Mouse (Mus musculus) left cerebral cortex, adult 18-20 months (tissue): Measurements from ENCODE around the gene Rbp7. TPM values are rescaled to one million over a fixed set of nuclear protein-coding genes. Genes with fewer than 3 reads are reported as not detected.
"Not testable (repeated sequence)": the region's sequence is repeated elsewhere in the genome, so short reads cannot be mapped to it uniquely, and the experiment has no call there.

Source experiments
- DNase-seq, 2 experiments: peaks; one replicate each; pipeline ENCODE4 v3.0.0; 2021 to 2022; ENCODE audit warnings: low spot score in 2 of 2, mixed read lengths in 1 of 2
- long read RNA-seq, 2 experiments: library from polyadenylated mRNA; stranded (forward); transcript quantifications; one replicate each; pipeline ENCODE4 v2.0.0; 2021
- total RNA-seq, 2 experiments: library from RNA; stranded (reverse); gene quantifications; 2 replicates each; pipeline ENCODE4 v1.2.3; 2021

Gene Rbp7
- total RNA-seq = not detected
- long read RNA-seq, experiment 1, partial matches to known transcripts = 0 of 1 reads
- long read RNA-seq, experiment 1, other reads (novel, unspliced or antisense) = 1 of 1 reads
- long read RNA-seq, experiment 2 = 0 reads

DNA sequence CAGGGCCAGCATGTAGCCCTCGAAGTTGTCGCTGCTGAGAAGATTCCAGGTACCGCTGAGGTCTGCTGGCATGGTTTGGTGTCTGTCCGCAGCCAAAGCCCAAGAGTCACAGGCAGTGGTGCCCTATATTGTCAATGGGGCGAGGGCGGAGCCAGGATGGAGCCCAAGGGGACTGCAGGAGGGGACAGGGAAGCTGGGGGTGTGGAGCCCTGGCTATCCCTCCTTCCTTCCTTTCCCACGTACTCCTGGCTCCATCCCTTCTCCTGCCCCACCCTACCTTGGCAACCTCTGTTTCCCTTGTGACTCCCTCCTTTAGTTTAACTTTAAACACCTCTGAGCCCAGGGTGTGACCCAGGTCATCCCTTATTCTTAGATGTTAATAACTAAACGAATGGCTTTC lies at the start of gene Rbp7:
Rbp7 (minus strand) TSS at position 100 of the 400 bp plus-strand sequence.
- no peak for DNase-seq

GRCm38 (mm10) chr4:149504363-149504762 lies 49.6 kb upstream of the Rbp7 start:
- DNase-seq = no peak

DNA sequence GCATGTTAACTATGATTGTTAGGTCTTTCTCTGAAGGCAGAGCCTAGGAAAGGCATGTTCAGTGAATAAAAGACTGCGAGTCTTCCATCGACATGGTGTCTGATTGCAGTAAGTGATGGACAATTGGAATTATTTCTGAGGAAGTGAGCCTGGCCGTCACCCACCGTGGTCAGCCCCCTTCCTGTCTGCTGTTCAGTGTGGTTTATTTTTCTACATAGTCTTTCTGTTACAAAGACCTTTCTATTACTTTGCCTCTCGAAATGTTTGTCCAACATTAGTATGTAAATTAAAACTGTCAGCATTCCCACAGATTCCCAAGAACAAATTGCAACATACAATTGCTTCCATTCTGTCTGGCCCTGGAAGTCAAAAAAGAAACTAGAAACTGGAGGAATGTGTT lies 45.0 kb upstream of the Rbp7 start:
- DNase-seq = no peak

DNA sequence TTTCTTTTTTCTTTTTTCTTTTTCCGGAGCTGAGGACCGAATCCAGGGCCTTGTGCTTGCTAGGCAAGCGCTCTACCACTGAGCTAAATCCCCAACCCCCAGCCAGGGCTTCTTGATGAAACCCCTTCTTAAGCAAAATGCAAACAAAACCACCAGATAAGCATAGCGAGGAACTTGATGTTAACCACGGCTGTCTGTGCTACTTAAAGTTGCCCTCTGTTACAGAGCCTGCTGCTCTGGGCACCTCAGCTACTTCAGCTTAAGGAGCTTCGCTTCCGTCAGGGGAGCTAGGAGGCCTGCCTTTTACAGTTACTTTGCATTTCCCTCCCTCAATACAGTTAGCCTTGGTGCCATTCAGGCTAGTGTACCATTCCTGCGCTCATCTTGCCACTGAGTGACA lies 44.1 kb upstream of the Rbp7 start:
- no peak for DNase-seq

GRCm38 (mm10) chr4:149496612-149497011 lies 41.8 kb upstream of the Rbp7 start:
- no peak for DNase-seq

DNA sequence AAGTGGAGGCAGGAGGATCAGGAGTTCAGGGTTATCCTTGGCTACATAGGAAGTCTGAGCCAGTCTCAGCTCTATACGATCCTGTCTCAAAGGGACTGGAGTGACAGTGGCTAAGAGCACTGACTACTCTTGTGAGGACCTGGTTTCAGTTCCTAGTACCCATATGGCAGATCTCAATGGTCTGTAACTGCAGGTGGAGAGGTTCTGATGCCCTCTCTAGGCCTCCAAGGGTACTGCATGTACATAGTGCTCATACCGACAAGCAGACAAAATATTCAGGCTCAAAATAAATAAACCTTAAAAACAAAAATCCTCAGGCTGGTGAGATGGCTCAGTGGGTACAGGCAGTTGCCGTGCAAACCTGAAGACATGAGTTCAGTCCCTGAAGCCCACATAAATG lies 36.4 kb upstream of the Rbp7 start:
- DNase-seq = no peak

GRCm38 (mm10) chr4:149489415-149490240 lies 34.9 kb upstream of the Rbp7 start:
- no peak for DNase-seq

GRCm38 (mm10) chr4:149487729-149488128 lies 33.0 kb upstream of the Rbp7 start:
- no peak for DNase-seq

- peak in 1 of 2 experiments; percentile 19 for DNase-seq
These were observed 31.0 kb upstream of the Rbp7 start for GRCm38 (mm10) chr4:149485825-149486206.

DNA sequence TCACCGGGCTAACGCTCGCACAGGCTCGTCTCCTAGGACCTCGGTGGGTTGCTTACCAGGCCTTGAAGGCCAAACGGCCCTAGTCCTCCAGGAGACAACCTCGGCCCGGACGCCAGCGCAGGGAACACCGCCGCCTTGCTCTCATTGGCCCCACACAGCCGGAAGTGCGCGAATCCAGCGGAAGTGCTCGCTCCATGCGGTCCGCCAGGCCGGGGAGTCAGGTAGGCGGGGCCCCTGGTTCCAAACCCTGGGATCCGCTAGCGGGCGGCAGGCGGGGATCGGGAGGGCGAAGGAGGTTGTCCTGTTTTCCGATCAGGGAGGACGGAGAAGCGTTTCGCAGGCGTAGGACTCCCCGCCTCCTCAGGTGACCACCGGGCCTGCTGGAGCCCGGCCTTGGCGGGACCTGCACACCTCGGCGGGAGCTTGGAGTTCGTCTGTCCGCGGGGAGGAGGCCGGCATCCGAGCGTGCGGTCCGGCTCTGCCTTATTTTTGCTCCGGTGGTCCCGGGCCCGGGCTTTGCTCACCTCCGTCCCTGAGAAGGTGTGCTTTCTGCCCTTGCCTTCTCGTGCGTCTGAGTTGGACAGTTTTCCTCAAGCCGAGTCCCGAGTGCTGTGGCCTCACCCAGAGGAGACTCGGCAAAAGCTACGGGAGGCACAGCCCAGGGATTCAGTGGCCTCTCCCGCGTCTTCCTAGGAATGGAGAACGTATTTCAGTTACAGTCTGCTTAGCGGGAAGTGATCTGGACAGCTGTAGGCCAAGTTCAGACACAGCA lies 30.5 kb upstream of the Rbp7 start, which contains the start of the genes Nmnat1 and Lzic:
Nmnat1 (minus strand) TSS at position 150 of the 772 bp plus-strand sequence.
Lzic (plus strand) TSS at position 177 of the 772 bp plus-strand sequence.
- DNase-seq = peak; percentile 92 to 95

GRCm38 (mm10) chr4:149484566-149484965 lies 29.8 kb upstream of the Rbp7 start:
- peak in 1 of 2 experiments; percentile 4 for DNase-seq

GRCm38 (mm10) chr4:149477078-149477477 lies 22.3 kb upstream of the Rbp7 start, which contains the start of gene Tmem274:
Tmem274 (plus strand) TSS chr4:149477378.
- DNase-seq = no peak

- no peak for DNase-seq
These were observed 20.3 kb upstream of the Rbp7 start for GRCm38 (mm10) chr4:149475096-149475495.

DNA sequence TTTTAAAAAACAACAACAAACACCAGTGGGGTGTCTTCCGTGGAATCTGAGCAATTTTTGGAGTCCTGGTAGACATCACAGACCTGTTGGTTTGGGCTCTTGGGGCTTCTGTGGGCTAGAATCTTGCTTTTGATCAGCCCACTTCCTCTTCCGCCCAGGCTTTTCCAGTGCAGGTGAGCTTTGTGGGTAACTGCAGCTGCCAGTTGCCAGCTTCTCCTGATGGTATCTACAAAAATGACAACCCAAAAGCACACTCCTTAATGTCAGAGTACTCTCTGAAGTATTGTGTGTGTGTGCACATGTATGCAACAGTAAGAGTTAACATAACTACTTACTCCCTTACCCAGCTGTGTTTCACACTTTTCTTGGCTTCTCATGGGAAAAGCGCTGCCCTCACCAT lies 14.8 kb upstream of the Rbp7 start:
- DNase-seq = no peak

- DNase-seq = no peak
These were observed 8.7 kb upstream of the Rbp7 start for GRCm38 (mm10) chr4:149463435-149463950.

DNA sequence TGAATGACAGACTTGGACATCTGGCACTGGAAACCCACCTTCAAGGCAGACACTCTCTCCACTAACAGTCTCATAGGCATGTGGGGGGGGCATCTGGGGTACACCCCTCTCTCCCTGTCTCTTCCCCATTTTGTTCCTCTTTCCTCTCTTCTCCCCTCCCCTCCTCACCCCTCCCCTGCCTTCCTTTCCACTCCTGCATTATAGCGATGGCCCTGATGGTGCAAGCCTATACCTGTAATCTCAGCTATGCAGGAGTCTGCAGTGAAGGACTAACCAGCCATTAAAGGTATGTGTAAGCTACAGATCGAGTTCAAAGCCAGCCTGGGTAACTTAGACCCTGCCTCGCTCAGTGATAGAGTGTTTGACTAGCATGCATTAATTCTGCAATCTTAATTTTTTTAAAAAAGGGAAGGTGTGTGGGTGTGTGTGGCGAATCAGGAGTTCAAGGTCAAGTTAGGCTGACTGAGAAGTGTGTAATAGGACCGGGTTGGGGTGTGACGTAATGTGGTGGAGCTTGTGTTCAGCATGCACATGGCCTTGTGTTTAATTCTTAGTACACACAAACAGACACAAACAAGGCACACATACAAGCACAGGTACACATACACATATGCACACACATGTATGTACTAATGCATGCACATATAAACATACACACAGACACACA lies 7.7 kb upstream of the Rbp7 start:
- DNase-seq = no peak

- DNase-seq = no peak
These were observed 7.0 kb upstream of the Rbp7 start for GRCm38 (mm10) chr4:149461579-149462304.

GRCm38 (mm10) chr4:149460475-149460874 lies 5.7 kb upstream of the Rbp7 start:
- DNase-seq = not testable (repeated sequence)

- DNase-seq = no peak
These were observed 4.6 kb upstream of the Rbp7 start for GRCm38 (mm10) chr4:149459425-149459824.

- no peak for DNase-seq
These were observed 3.7 kb upstream of the Rbp7 start for GRCm38 (mm10) chr4:149458526-149458925.
